Mouse (Mus musculus): Measurements from ENCODE around the gene Il25.
"Not testable (repeated sequence)": the region's sequence is repeated elsewhere in the genome, so short reads cannot be mapped to it uniquely, and the experiment has no call there.

The Il25 gene

DNA sequence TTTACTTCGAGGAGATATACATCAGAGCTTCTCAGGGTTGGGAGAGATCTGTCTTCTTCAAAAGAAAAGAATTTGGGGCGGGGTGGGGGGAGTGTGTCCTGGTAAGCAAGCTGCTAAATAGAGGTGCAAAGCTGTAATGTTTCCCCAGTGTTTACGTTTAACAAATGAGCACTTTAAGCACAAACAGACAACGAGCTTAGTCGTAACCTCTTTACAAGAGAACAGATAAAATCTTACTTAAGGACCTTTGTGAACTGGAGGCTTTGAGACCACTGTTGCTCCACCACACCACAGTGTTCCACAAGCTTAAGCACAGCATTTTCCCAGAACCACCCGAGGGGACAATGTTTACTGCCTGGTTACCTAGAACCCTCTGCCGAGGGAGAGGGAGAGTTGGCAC lies 5.2 kb upstream of the Il25 start:
- no peak for DNase-seq (ENCODE audit: low spot score)

- no peak for DNase-seq (ENCODE audit: low spot score)
These were observed 2.7 kb upstream of the Il25 start for GRCm38 (mm10) chr14:54929801-54930200.

- no peak for DNase-seq (ENCODE audit: low spot score)
These were observed 2.1 kb upstream of the Il25 start for GRCm38 (mm10) chr14:54930431-54930830.

- no peak for DNase-seq (ENCODE audit: low spot score)
These were observed 3.7 kb downstream of the Il25 start, which contains the start of gene Cmtm5 for GRCm38 (mm10) chr14:54935904-54936830. Cmtm5 (plus strand) TSS chr14:54936261.

DNA sequence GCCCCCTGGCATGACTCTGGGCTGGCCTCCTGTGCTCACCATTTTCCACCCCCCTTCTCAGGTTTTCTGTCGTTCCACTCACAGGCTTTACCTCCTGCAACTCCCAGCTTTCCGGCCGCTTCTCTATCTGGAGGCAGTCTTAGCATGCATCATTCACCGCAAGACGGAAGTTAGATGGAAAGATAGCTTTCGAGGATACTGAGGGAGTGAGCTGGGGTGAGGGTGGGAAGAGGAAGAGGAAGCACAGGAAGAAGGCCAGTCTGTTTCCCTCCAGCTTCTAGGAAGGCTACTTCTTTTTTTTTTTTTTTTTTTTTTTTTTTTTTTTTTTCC lies 4.3 kb downstream of the Il25 start:
- no peak for DNase-seq (ENCODE audit: low spot score)

GRCm38 (mm10) chr14:54937361-54938182 lies 5.1 kb downstream of the Il25 start:
- no peak for DNase-seq (ENCODE audit: low spot score)

GRCm38 (mm10) chr14:54938431-54939219 lies 6.1 kb downstream of the Il25 start:
- DNase-seq (ENCODE audit: low spot score): no peak

- DNase-seq (ENCODE audit: low spot score): peak; percentile 9
These were observed 7.1 kb downstream of the Il25 start for GRCm38 (mm10) chr14:54939434-54940175.

DNA sequence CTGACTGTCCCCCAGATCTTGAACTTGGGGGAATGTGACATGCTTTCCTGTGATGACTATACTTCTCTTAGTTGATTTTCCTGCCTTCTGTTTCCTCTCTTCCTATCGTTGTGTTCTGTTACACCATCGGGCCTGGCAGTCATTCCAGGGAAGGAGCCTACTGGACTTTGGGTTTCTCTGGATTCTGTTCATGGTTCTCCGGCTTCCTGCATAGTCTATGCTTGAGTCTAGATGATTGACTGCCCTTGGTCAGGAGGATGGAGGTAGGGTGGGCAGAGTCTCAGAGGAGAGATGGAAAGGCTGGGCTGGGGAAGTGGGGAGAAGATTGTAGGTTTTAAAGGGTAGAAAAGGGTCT lies 7.7 kb downstream of the Il25 start:
- DNase-seq (ENCODE audit: low spot score): no peak

GRCm38 (mm10) chr14:54941024-54941978 lies 8.8 kb downstream of the Il25 start:
- DNase-seq (ENCODE audit: low spot score): no peak

DNA sequence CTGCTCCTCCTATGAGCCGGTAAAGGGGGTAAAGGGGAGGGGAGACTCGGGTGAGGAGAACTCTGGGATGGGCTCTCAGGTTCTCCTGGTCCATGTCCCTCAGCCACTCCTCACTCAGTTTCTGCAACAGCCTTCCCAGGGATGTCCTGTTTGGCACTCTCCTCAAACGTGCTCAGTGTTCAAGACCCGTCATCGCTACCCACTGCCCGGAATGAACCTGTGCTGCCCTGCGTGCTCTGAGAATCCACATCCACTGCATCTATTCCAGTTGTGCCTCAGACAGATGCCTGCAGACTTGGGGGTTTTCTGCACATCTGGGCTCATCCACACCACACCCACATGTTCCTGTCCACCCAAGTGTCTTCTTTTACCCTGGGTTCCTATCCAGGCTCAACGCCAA lies 10.0 kb downstream of the Il25 start:
- no peak for DNase-seq (ENCODE audit: low spot score)

DNA sequence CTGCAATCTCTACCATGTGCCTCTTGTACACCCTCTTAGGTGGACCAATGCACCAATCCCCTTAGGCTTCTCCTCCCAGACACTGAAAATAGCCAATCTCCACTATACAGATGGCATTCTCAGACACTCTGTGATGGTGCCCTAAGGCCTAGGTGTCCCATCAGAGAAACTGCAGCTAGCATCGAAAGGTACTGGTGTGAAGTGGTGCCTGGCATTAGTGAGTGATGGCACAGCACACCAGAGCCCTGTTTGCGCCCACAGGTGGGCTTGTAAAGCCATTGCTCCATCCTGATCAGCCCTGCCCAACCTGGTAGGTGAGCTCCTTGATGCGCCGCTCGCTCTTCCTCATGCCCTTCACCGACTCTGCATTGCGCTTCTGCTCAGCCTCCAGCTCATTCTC lies 11.5 kb downstream of the Il25 start:
- no peak for DNase-seq (ENCODE audit: low spot score)

GRCm38 (mm10) chr14:54944939-54945338 lies 12.4 kb downstream of the Il25 start:
- no peak for DNase-seq (ENCODE audit: low spot score)

DNA sequence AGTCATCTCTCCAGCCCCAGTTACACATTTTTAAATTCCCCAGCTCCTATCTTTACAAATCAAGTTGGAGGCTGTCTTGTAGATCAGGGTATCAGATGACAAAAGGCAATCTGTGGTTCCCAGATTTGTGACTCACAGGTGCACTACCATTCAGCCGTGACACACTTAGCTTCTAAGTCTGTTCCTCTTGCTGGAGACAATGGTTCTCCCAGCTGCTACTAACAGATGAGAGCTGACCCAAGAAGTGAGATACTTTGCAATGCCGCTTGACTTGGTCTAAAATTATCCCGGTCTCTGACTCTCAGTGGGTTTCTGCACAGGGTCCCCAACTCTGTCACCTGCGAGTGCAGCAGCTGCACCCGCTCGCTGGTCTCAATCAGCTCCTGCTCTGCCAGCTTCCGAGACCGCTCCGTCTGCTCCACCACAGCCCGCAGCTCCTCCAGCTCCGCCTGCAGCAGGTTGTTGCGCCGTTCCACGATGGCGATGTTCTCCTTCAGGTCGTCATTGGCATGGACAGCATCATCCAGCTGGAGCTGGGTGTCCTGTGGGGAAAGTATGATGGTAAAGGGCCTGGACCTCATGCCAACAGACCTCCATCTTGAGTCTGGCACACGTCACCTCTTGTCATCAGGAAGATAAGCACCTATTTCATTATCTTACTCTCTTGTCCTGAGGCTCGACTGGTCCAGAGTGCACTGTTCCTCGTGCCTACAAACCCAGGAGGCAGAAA lies 13.6 kb downstream of the Il25 start:
- DNase-seq (ENCODE audit: low spot score): no peak

- not testable (repeated sequence) for DNase-seq (ENCODE audit: low spot score)
These were observed 14.5 kb downstream of the Il25 start for GRCm38 (mm10) chr14:54947008-54947407.

- DNase-seq (ENCODE audit: low spot score): no peak
These were observed 16.3 kb downstream of the Il25 start for GRCm38 (mm10) chr14:54948781-54949180.

DNA sequence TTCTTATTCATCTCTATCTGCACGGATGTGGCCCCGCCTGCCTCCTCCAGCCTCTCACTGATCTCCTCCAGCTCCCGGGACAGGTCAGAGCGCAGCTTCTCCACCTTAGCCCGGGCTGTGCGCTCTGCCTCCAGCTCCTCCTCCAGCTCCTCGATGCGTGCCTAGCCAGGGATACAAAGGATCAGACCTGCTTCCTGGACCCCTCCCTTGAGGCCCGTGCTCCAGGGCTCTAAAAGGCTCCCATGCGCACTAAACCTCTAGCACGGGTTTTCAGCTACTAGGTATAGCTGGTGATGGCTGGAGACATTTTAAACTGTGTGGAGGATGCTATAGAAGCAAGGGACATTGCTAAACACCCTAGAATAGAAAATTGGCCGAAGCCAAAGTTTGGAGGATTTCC lies 18.0 kb downstream of the Il25 start:
- DNase-seq (ENCODE audit: low spot score): no peak

- no peak for DNase-seq (ENCODE audit: low spot score)
These were observed 19.1 kb downstream of the Il25 start for GRCm38 (mm10) chr14:54951587-54951986.

- DNase-seq (ENCODE audit: low spot score): no peak
These were observed 21.2 kb downstream of the Il25 start for GRCm38 (mm10) chr14:54953664-54954206.

DNA sequence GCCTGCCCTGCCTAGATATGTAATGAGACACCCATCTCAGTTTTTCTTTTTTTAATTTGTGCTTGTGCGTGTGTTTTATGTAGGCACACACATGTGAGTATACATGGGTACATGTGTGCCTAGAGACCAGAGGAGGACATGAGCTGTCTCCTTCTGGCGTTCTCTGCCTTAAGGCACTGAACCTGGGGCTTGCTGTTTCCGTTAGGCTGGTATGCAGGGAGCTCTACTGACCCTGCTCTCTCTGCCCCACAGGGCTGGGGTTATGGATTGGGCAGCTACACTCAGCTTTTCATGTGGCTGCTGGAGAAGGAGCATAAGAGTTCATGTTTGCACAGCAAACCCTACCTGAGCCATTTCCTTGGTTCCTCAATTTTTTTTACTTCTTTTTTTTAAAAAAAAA lies 22.0 kb downstream of the Il25 start:
- DNase-seq (ENCODE audit: low spot score): no peak
